Mouse (Mus musculus) left cerebral cortex, adult 11 months (tissue): ENCODE measurements around the gene Mob2.

Experiments used
- DNase-seq: peaks from one replicate; pipeline ENCODE4 v3.0.0; 2022; ENCODE audit warnings: low spot score

Mob2 gene

GRCm38 (mm10) chr7:142079365-142079764, 18.5 kb upstream of the Mob2 start:
- no peak for DNase-seq

GRCm38 (mm10) chr7:142077138-142077537, 16.3 kb upstream of the Mob2 start:
- DNase-seq = no peak

GRCm38 (mm10) chr7:142074146-142074886, 13.5 kb upstream of the Mob2 start:
- DNase-seq = no peak

GRCm38 (mm10) chr7:142071717-142072116, 10.9 kb upstream of the Mob2 start:
- DNase-seq = no peak

- no peak for DNase-seq
These were observed 10.3 kb upstream of the Mob2 start for GRCm38 (mm10) chr7:142071212-142071578.

GRCm38 (mm10) chr7:142070458-142071211, 9.8 kb upstream of the Mob2 start:
- no peak for DNase-seq

- DNase-seq = no peak
These were observed 7.6 kb upstream of the Mob2 start for GRCm38 (mm10) chr7:142068429-142068828.

- DNase-seq = no peak
These were observed 507 bp downstream of the Mob2 start for GRCm38 (mm10) chr7:142060185-142060930.

GRCm38 (mm10) chr7:142059024-142059423, 1.8 kb downstream of the Mob2 start:
- no peak for DNase-seq

GRCm38 (mm10) chr7:142057121-142057520, 3.7 kb downstream of the Mob2 start:
- no peak for DNase-seq

- no peak for DNase-seq
These were observed 4.2 kb downstream of the Mob2 start for GRCm38 (mm10) chr7:142056601-142057061.

- DNase-seq = no peak
These were observed 5.4 kb downstream of the Mob2 start for GRCm38 (mm10) chr7:142055431-142055830.

GRCm38 (mm10) chr7:142050536-142050935, 10.3 kb downstream of the Mob2 start:
- no peak for DNase-seq

GRCm38 (mm10) chr7:142045932-142046331, 14.9 kb downstream of the Mob2 start:
- no peak for DNase-seq

- no peak for DNase-seq
These were observed 15.5 kb downstream of the Mob2 start for GRCm38 (mm10) chr7:142045344-142045743.

GRCm38 (mm10) chr7:142040756-142041155, 20.1 kb downstream of the Mob2 start:
- no peak for DNase-seq

GRCm38 (mm10) chr7:142037553-142038170, 23.2 kb downstream of the Mob2 start:
- peak; percentile 47 for DNase-seq

GRCm38 (mm10) chr7:142035048-142035811, 25.6 kb downstream of the Mob2 start:
- DNase-seq = no peak

- DNase-seq = no peak
These were observed 26.7 kb downstream of the Mob2 start for GRCm38 (mm10) chr7:142034198-142034597.

- no peak for DNase-seq
These were observed 30.8 kb downstream of the Mob2 start for GRCm38 (mm10) chr7:142030073-142030472.

GRCm38 (mm10) chr7:142025926-142026325, 34.9 kb downstream of the Mob2 start:
- no peak for DNase-seq
